Mouse (Mus musculus) lung, adult 2 months (tissue): ENCODE results near the gene Slc35e4. TPM values are rescaled to one million over a fixed set of nuclear protein-coding genes. Genes with fewer than 3 reads are reported as not detected.
"Not testable (repeated sequence)": the region's sequence is repeated elsewhere in the genome, so short reads cannot be mapped to it uniquely, and the experiment has no call there.

Experiments
- DNase-seq: peaks from one replicate; pipeline ENCODE4 v3.0.0; 2022
- H3K4me1 ChIP-seq: fragments of 200-500 bp; 2 replicates; pipeline ENCODE4 v1.6.1; 2011; ENCODE audit warnings: low read length; ENCODE audit not compliant: control insufficient read depth, insufficient read depth
- H3K4me3 ChIP-seq: fragments of 200-500 bp; replicated peaks from 2 replicates; pipeline ENCODE3; 2011; ENCODE audit warnings: low read depth, mild to moderate bottlenecking, control low read depth, low read length; ENCODE audit errors: extremely low read depth
- CTCF ChIP-seq: fragments of 200-500 bp; IDR thresholded peaks from 2 replicates; pipeline ENCODE4 v1.5.1; 2011; ENCODE audit warnings: mild to moderate bottlenecking, low read length, control low read depth; ENCODE audit not compliant: insufficient read depth
- POLR2A ChIP-seq: fragments of 200-500 bp; IDR thresholded peaks from 2 replicates; pipeline ENCODE4 v1.6.1; 2011; ENCODE audit warnings: low read depth, mild to moderate bottlenecking, control low read depth, low read length, borderline replicate concordance; ENCODE audit errors: extremely low read depth
- WGBS: fragments of 180-500 bp; shearing (Covaris S2); methylation state at CpG from one replicate; pipeline ENCODE4 v1.1.7; 2018; 5-methylcytosine and 5-hydroxymethylcytosine counted together
- polyA plus RNA-seq: library from polyadenylated mRNA; depleted of rRNA; stranded (reverse); fragments of >200 nt; gene quantifications from 2 replicates; pipeline ENCODE4 v1.2.3, GENCODE M21; 2012

The Slc35e4 gene
- polyA plus RNA-seq, 1 experiment: 30.4 TPM

DNA sequence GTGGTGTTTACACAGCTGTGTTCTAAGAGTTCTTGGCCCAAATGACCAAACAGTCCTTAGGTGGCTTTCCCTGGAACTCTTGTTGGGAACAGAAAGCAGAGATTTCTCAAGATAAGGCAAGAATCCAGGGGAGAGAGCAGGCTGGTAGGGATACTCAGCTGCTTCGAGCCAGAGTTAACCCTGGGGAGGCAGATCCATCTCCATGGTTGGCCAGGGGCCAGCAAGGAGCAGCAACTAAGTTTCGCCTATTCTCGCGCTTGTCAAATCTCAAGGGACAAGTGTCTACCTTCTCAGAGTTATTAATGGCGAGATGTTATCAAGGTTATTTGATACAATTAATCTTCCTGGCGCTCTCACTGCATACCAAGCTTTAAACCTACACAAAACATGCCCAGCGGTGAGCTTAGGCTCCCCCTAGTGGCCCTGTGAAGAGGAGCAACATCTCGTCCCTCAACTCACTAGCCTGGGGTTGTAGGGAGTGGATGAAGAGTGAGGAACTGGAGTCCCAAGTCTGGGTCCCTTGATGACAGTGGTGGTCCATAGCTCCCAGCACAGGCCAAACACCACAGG is 6.9 kb upstream of the Slc35e4 start:
- Histone ChIP-seq H3K4me1 (peaks cover 5% of the 10 kb centered on the region; the same call in 1 of the 2 replicates), H3K4me3 (no peak overlapping the region)
- WGBS: 19% methylated on average over 8 of the region's 8 CpGs
- DNase-seq: peak; percentile 37
- peak; percentile 89 for TF ChIP-seq CTCF
- no peak for TF ChIP-seq POLR2A

DNA sequence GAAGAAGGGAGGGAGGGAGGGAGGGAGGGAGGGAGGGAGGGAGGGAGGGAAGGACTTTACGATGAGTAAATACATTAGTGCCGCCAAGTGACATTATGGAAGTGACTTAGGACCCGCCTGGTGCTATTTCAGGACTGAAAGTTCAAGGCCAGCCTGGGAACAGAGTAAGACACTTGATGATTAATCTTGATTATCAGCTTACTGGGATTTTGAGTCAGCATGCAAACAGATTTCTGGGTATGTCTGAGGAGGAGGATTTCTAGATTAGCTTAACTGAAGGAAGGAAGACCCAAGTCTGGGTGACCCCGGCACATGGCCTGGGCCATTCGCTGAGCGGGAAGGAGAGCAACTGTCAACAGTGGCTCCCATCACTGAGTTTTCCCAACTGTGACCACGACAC is 6.0 kb upstream of the Slc35e4 start:
- H3K4me1 ChIP-seq: peaks cover 5% of the 10 kb centered on the region; the same call in 1 of the 2 replicates
- 94% methylated on average over 7 of the region's 7 CpGs for WGBS
- DNase-seq: no peak
- no peak overlapping the region for H3K4me3 ChIP-seq
- no peak for TF ChIP-seq POLR2A
- TF ChIP-seq CTCF: no peak

DNA sequence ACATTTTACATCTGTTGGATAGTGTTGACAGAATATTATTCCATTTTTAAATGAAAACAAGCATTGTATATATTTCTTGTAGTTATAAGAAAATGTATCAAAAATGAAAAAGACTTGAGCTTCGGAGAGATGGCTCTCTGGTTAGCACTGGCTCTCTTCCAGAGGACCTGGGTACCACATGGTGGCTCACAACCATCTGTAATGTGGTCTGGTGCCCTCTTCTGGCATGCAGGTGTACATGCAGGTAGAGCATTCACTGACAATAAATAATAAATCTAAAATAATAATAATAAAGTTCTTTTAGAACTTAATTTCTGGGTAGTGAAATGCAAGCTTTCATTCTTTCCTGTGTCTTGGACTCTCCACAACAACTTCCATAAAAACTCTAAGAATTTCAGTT is 4.3 kb upstream of the Slc35e4 start:
- 43% methylated on average over 1 of the region's 1 CpGs for WGBS
- H3K4me1 ChIP-seq: peaks cover 5% of the 10 kb centered on the region; the same call in 1 of the 2 replicates
- TF ChIP-seq POLR2A: no peak
- peak; percentile 59 for TF ChIP-seq CTCF
- no peak for DNase-seq
- no peak overlapping the region for H3K4me3 ChIP-seq

DNA sequence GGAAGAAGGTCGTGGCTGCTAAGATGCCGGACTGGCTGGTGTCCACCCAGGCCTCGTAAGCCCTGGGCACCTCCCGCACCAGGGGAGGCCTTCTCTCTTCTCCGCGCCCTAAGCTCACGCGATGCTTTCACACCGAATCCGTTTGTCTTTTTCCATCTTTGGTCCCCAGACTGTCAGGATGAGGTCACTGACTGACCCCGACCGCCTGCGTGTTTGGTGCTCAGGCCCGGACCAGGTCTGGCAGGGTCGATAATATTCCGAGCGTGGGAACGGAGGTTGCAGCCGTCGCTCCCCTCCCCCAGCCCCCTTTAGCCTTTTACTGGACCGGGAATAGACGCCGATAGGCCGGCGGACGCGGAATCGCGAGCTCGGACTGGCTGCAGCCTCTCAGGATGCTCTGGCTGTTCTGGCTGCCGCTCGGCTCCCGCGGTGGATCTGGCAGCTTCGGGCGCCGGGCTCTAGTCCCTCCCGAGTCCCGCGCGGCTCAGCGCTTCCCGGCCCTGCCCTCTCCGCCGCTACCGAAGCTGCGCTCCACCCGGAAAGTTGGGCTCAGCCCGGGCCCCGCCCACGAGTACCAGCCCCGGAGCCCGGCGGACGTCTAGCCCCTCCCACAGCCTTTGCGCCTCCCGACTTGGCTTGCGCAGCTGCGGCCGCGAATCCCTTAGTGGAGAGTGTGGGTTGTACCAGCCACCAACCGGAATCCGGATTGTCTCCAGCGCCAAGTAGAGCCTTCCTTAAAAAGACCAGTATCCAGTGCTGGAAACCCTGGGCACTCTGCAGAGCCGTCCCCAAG is 952 bp downstream of the Slc35e4 start:
- TF ChIP-seq CTCF: no peak
- TF ChIP-seq POLR2A: peak; percentile 26; the same call in 1 of the 2 replicates
- Histone ChIP-seq H3K4me3 (peak overlapping the region; percentile 82), H3K4me1 (peaks cover 20% of the 10 kb centered on the region)
- peak; percentile 93 for DNase-seq
- WGBS: under 1% methylated on average over 65 of the region's 65 CpGs

DNA sequence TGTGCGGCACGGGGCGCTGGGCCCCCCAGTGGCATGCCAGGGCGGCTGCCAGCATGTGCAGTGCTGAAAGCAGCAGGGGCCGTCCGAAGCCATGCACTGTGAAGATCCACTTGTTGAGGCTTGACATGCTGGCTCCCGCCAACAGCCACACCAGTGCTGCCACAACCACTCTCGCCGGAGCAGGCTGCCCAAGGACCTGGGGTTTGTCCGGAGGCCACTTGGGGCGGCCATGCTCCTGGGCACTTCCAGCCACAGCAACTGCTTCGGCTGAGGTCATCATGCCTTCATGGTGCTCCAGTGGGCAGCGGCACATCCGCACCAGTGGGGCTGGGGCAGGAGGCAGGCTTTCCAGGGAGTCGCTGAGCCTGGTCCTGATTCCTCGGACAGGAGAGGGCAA is 1.6 kb downstream of the Slc35e4 start:
- Histone ChIP-seq H3K4me3 (peak overlapping the region; percentile 82), H3K4me1 (peaks cover 20% of the 10 kb centered on the region)
- WGBS: 2% methylated on average over 16 of the region's 16 CpGs
- DNase-seq: peak; percentile 51
- no peak for TF ChIP-seq CTCF
- TF ChIP-seq POLR2A: 0 out of 2 replicates have a peak, but pooled peaks have one; percentile 10

DNA sequence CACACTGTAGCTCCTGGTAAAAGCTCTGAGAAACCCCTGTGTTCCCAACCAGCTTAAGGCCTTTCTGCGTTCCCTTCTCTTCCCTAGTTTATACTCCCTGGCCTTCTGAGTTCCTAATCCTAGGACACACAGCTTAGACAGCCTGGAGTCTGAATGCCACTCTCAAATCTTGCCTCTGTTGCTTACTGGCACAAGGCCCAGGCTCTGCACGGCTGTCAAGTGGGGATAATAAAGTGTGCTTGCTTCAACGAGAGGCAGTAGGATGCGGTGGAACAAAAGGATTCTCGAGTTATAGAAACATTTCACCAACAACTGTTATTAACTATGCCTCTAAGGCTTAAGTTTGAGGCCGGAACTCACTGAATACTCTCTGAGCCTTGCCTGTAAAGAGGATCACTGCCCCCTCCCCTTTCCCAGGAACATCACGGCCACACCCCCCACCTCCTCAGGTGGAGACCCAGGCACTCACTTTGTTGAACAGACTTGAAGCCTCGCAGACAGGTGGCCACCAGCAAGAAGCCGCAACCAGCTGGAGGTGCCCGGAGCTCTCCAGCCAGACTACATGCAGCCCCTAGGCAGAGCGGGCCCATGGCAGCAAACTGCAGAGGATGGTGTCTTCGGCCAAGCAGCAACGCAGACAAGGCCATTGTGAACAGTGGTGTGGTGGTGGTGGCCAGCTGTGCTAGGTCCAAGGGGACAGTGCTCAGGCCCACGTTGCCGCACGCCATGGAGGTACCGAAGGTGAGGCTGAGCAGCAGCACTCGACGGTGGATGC is 2.2 kb downstream of the Slc35e4 start:
- no peak for TF ChIP-seq POLR2A
- TF ChIP-seq CTCF: no peak
- WGBS: 32% methylated on average over 19 of the region's 19 CpGs
- DNase-seq: no peak
- Histone ChIP-seq H3K4me1 (peaks cover 20% of the 10 kb centered on the region), H3K4me3 (peak overlapping the region; percentile 82)

DNA sequence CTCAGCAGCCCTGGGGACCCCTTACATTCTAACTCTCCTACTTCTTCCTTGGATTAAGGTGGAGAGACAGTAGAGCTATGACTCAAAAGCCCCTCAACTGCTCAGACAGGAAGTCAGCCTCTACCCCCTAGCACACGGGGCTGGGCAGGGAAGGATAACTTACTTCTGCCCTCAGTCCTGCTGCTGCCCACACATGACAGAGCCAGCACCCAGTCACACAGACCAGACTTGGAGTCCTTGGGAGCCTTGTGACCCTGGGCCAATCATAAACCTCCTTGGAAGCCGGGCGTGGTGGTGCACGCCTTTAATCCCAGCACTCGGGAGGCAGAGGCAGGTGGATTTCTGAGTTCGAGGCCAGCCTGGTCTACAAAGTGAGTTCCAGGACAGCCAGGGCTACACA is 3.0 kb downstream of the Slc35e4 start:
- H3K4me1 ChIP-seq: peaks cover 20% of the 10 kb centered on the region
- peak overlapping the region; percentile 11 for H3K4me3 ChIP-seq
- 79% methylated on average over 6 of the region's 6 CpGs for WGBS
- not testable (repeated sequence) for DNase-seq

DNA sequence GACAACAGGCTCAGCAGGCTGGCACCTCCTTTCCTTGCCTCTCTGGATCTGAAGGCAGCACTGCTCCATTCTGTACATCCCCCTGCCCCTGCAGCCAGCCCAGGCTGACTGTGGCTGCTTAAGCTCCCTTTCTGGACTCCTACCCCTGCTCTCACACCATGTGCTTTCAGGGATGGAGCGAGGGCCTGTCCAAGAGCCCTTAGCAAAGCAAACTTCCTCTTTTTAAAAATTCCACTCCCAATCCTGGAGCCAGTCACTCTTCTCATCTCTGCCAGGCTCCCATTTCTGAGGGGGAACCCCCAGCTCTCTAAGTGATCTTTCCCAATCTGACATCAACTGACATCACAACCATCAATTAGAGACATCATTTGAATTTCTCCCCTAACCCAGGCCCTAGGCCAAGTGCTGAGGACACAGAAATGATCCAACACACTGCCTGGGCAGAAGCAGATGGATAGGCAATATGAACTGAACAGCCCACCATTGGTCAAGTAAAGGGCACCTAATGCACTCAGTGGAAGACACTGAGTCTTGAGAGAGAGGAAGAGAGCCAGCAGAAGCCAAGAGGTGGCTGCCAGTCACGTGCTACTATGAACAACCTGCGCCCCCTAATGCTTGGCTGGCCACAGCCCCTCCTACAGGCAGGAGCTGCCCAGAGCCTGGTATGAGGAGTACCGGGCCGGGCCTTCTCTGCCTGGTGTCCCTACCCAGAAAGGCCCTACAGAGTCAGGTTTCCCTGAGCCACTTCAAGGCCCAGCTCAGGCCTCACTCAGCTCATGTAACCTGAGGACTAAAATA is 3.8 kb downstream of the Slc35e4 start:
- Histone ChIP-seq H3K4me1 (peaks cover 20% of the 10 kb centered on the region), H3K4me3 (peak overlapping the region; percentile 14)
- 60% methylated on average over 5 of the region's 5 CpGs for WGBS
- DNase-seq: no peak
- no peak for TF ChIP-seq CTCF
- TF ChIP-seq POLR2A: no peak; the same call in 1 of the 2 replicates

DNA sequence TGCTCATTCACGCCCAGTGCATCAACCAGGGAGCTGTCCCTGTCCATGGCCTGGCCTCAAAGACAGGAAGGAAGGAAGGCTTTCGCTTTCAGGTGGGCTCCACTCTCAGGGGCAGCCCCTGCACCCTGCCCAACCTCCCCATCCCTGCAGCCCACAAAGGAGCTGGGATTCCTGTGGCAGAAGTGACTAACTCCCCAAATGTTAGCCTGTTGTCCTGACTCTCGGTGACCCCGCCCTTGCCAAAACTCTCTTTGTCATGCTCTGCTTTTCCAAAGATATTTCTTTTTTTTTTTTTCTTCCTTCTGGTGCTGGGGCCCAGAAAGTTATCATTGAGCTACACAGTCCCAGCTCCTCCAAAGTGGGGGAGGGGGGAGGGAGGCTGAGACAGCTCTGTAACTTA is 5.2 kb downstream of the Slc35e4 start:
- peaks cover 20% of the 10 kb centered on the region for H3K4me1 ChIP-seq
- no peak for DNase-seq
- H3K4me3 ChIP-seq: no peak overlapping the region
- TF ChIP-seq CTCF: no peak
- TF ChIP-seq POLR2A: no peak
- WGBS: 77% methylated on average over 4 of the region's 4 CpGs
